Mouse (Mus musculus) small intestine, adult 2 months (tissue): ENCODE results near the gene Gkn1. TPM values are rescaled to one million over a fixed set of nuclear protein-coding genes. Genes with fewer than 3 reads are reported as not detected.

Experiments
- H3K27ac ChIP-seq: fragments of 200-500 bp; 2 replicates; pipeline ENCODE4 v1.5.1; 2012; ENCODE audit warnings: low read depth, low read length, control low read depth, inconsistent platforms; ENCODE audit not compliant: insufficient read depth
- H3K27me3 ChIP-seq: fragments of 200-500 bp; 2 replicates; pipeline ENCODE4 v1.6.1; 2012; ENCODE audit warnings: mild to moderate bottlenecking, moderate library complexity, low read length, inconsistent platforms; ENCODE audit not compliant: control insufficient read depth, insufficient read depth
- H3K36me3 ChIP-seq: fragments of 200-500 bp; 2 replicates; pipeline ENCODE4 v1.6.1; 2012; ENCODE audit warnings: mild to moderate bottlenecking, low read length, control low read depth, inconsistent platforms; ENCODE audit not compliant: control insufficient read depth, insufficient read depth
- H3K4me1 ChIP-seq: fragments of 200-500 bp; 2 replicates; pipeline ENCODE4 v1.6.1; 2012; ENCODE audit warnings: low read length, inconsistent platforms, mixed read lengths; ENCODE audit not compliant: control insufficient read depth, insufficient read depth, insufficient read length
- H3K4me3 ChIP-seq: fragments of 200-500 bp; 2 replicates; pipeline ENCODE4 v1.5.1; 2012; ENCODE audit warnings: low read depth, mild to moderate bottlenecking, control low read depth, inconsistent platforms, low read length, moderate library complexity
- CTCF ChIP-seq: fragments of 200-500 bp; IDR thresholded peaks from 2 replicates; pipeline ENCODE4 v1.5.1; 2012; ENCODE audit warnings: low read depth, mild to moderate bottlenecking, control low read depth, inconsistent platforms, low read length, moderate library complexity, mixed read lengths; ENCODE audit not compliant: insufficient replicate concordance, insufficient read length; ENCODE audit errors: extremely low read depth
- POLR2A ChIP-seq: fragments of 200-500 bp; IDR thresholded peaks from 2 replicates; pipeline ENCODE4 v1.6.1; 2012; ENCODE audit warnings: low read depth, mild to moderate bottlenecking, control low read depth, inconsistent platforms, low read length, moderate library complexity
- WGBS: fragments of 180-500 bp; shearing (Covaris S2); methylation state at CpG from one replicate; pipeline ENCODE4 v1.1.7; 2018; 5-methylcytosine and 5-hydroxymethylcytosine counted together
- polyA plus RNA-seq: library from polyadenylated mRNA; depleted of rRNA; stranded (reverse); fragments of >200 nt; gene quantifications from 2 replicates; pipeline ENCODE4 v1.2.3, GENCODE M21; 2012

Gkn1 gene
- polyA plus RNA-seq, 1 experiment = 5.3 TPM

DNA sequence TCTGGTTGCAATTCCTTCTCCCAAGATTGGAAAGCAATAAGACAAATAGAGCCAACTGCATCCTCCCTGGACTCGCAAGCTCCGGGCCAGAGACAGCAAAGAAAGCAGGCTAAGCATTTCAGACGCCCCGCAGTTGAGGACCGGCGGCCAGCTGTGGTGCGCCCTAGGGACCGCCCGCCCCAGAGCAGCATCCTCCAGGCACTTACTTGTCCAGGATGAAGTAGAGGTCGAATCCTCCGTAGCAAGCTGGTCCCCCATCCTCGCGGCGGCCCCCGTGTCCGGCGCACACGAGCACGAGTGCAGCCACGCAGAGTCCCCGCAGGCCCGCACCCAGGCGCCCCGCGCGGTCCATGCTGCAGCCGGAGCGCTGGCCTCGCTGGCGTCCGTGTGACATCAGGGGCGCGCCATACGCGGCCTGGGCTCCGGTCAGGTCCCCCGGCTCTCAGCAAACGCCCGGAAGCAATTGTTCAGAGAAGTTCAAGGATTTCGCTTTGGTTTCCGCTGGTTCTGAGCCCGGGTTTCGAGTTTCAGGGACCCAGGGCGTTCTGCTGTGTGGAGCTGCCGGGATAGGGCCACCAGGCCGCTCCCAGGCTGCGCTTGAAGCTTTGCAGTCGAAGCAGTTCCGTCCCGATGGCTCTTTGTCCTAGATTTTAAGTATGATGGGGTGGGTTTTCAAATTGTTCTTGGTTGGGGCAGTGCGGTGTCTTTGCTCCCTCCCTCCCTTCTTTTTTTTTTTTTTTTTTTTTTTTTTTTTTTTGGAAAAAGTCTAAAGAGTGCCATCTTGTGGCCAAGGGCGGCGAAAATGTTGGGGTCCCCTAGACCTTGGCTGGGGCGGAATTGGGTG is 15.4 kb downstream of the Gkn1 start, which contains the start of gene Antxr1:
Gene Antxr1, minus strand, starts transcription at position 731 of the 844 bp plus-strand sequence.
- under 1% methylated on average over 54 of the region's 54 CpGs for WGBS
- H3K27ac ChIP-seq = peak within 1 kb of the TSS; percentile 50
- H3K36me3 ChIP-seq = no peaks in the 10 kb centered on the region
- peak within 1 kb of the TSS; percentile 65 for H3K4me3 ChIP-seq
- peaks cover 4% of the 10 kb centered on the region; the same call in 1 of the 2 replicates for H3K27me3 ChIP-seq
- TF ChIP-seq CTCF (peak; percentile 57; the same call in 1 of the 2 replicates), POLR2A (no peak)
- no peaks in the 10 kb centered on the region for H3K4me1 ChIP-seq

DNA sequence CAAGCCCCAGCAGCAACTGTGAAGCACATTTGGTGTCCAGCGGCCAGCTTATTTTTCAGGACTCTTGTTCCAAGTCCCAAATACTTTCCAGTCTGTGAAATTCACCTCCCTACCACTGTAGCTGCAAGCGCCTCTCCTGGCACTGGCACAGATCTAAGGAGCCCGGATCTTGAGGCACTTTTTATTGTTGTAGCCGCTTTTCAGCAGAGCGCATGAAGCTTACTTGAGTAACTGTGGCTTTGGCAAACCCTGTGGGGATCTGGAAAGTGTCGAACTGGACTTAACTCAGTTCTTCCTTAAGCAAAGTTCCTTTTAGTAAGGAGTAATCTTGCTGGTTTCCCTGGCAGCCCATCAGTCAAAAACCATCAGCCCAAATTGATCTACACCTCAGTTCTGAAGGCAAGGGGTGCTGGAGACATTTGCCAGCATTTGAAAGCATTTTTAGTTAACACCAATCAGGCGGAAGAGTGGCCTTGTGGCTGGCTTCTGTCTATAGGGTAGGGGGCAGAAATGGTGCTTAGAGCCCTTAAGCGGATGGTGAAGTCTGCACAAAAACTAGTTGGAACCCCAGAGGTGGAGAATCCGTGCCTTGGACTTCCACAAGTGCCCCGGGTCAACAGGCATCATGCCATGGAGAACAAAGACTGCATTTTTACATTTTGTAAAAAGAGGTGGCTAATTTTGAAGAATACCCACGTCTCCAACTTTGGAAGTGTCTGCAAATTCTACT is 16.2 kb downstream of the Gkn1 start:
- Histone ChIP-seq H3K27me3 (peaks cover 4% of the 10 kb centered on the region; the same call in 1 of the 2 replicates), H3K36me3 (no peaks in the 10 kb centered on the region), H3K4me1 (no peaks in the 10 kb centered on the region), H3K4me3 (peak overlapping the region; percentile 65), H3K27ac (peak overlapping the region; percentile 50; the same call in 1 of the 2 replicates)
- no peak for TF ChIP-seq CTCF
- TF ChIP-seq POLR2A = no peak
- WGBS = 48% methylated on average over 11 of the region's 11 CpGs

DNA sequence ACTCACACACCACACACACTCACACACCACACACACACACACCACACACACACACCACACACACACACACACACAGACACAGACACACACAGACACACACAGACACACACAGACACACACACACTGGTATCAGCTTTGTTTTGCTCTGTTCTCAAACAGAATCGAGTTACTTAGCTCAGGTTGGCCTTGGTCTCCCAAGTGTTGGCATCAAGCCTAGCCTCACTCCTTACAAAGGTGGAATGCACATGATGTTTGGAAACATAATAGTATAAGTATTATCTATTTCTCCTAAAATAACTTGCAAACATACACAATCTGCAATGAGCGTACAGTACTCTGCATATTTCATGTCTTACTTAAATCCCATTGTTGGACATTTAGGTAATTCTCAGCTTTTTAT is 18.4 kb downstream of the Gkn1 start:
- Histone ChIP-seq H3K4me1 (no peaks in the 10 kb centered on the region), H3K27ac (0 out of 2 replicates have a peak overlapping the region, but pooled peaks have one; percentile 27), H3K27me3 (peaks cover 4% of the 10 kb centered on the region; the same call in 1 of the 2 replicates), H3K36me3 (no peaks in the 10 kb centered on the region), H3K4me3 (no peak overlapping the region)
- TF ChIP-seq CTCF (no peak), POLR2A (no peak)
- 41% methylated on average over 2 of the region's 2 CpGs for WGBS

DNA sequence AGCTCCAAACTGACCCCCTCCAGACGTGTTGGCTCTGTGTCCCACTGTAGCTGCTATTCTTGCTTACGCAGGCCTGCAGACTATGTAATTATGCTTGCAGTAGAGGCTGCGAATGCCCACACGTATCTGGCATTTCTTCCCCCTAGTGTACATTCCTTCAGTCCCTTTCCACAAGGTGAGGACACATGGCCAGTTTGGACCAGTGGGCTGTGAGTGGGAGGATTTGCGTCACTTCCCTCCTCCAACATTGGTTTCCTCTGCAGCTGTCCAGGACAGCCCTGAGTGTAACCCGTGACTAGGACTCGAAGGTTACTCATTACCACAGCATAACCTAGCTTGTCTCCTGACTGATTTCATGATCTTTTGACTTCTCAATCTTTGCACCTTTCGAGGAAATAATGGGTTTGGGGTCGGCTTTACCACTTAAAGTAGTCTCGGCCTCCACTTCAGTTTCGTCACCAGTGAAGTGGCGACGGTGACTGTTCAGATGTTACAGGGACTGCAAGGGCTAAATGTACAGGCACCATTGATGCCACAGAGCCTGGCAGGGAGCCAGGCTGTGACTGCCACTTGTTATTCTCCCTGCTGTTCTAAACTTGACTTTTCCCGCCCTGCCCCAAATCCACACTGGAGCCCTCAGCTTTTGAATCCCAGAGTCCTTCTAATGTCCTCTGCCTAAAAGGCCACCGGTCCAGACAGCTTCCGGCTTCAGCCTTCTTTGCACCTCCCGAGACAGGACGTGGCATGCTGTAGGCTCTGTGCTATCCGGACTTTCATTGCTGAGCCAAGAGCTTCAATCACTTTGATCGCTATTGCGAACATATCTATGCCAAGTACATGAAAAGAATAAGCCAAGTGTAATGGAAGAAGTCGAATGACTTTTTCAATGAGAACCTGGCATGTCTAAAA is 22.2 kb downstream of the Gkn1 start:
- TF ChIP-seq CTCF (no peak), POLR2A (no peak)
- 72% methylated on average over 22 of the region's 22 CpGs for WGBS
- Histone ChIP-seq H3K36me3 (no peaks in the 10 kb centered on the region), H3K4me3 (no peak overlapping the region), H3K27me3 (no peaks in the 10 kb centered on the region), H3K27ac (no peak overlapping the region), H3K4me1 (no peaks in the 10 kb centered on the region)

DNA sequence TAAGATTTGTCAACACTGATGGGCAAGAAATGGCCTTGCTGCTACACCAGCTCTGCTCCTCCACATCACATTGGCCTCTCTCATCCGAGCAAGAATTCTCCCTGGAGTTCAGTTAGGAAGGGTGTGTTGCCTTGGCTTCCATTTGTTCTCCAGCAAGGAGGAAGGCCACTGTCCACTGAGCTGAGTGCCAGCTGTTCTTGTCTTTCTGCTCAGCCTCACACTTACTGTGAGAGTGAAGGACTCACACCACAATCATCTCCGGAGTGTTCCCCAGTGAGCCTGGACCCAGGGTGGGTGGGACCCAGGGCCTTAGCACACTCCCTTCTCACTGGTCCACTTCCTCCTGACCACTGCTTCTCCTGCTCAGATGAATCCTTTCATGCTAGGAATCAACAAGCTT is 23.8 kb downstream of the Gkn1 start:
- no peaks in the 10 kb centered on the region for H3K36me3 ChIP-seq
- TF ChIP-seq POLR2A = no peak
- 78% methylated on average over 2 of the region's 2 CpGs for WGBS
- H3K4me1 ChIP-seq = no peaks in the 10 kb centered on the region
- no peak overlapping the region for H3K27ac ChIP-seq
- no peak overlapping the region for H3K4me3 ChIP-seq
- no peaks in the 10 kb centered on the region for H3K27me3 ChIP-seq

DNA sequence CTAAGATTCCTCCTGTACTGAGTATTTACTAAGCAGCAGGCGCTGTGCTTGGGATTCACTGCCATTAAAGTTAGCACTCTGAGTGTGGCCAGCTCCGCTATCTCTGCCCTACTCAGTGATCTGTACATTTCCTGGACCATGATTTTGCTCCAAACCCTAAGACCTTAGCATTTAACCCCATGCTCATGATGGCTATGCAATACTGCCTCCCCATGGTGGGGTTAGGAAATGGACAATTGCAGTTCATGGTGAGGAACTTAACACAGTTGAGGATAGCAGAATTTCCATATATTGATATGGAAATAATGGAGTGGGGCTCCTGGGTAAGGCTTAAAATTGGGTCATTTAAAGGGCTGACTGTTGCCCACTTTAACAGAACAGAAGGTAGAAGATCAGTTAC is 27.4 kb downstream of the Gkn1 start:
- Histone ChIP-seq H3K4me1 (no peaks in the 10 kb centered on the region), H3K27me3 (no peaks in the 10 kb centered on the region), H3K36me3 (no peaks in the 10 kb centered on the region), H3K4me3 (no peak overlapping the region), H3K27ac (no peak overlapping the region)
- 53% methylated on average over 2 of the region's 2 CpGs for WGBS
- TF ChIP-seq CTCF (no peak), POLR2A (no peak)
